Mouse (Mus musculus) neural tube, embryonic 11.5 days (tissue): ENCODE data around the gene Usp42. TPM values are rescaled to one million over a fixed set of nuclear protein-coding genes. Genes with fewer than 3 reads are reported as not detected.
A peak's percentile ranks its signal among the peaks of the same experiment; 100 is the strongest.

ENCODE experiments used
- ATAC-seq: fragments of 200-750 bp; cut with Nextera tagmentation; 2 replicates; pipeline ENCODE4 v1.8.0; 2017; ENCODE audit warnings: moderate number of reproducible peaks, mild to moderate bottlenecking, moderate TSS enrichment, moderate library complexity; ENCODE audit not compliant: insufficient read depth, low FRiP score, low TSS enrichment
- DNase-seq: peaks from one replicate; pipeline ENCODE4 v3.0.0-alpha.2; 2015; ENCODE audit warnings: low spot score
- H3K27ac ChIP-seq: fragments of 300-500 bp; sonication (generic); 2 replicates; pipeline ENCODE4 v1.5.1; 2014; ENCODE audit warnings: low read depth, mild to moderate bottlenecking, low read length
- H3K27me3 ChIP-seq: fragments of 300-500 bp; sonication (generic); 2 replicates; pipeline ENCODE4 v1.6.1; 2014; ENCODE audit warnings: mild to moderate bottlenecking, low read length, mixed read lengths; ENCODE audit not compliant: control insufficient read depth, insufficient read depth
- H3K36me3 ChIP-seq: fragments of 300-500 bp; sonication (generic); 2 replicates; pipeline ENCODE4 v1.6.1; 2014; ENCODE audit warnings: mild to moderate bottlenecking, low read length, moderate library complexity, mixed read lengths; ENCODE audit not compliant: control insufficient read depth, insufficient read depth
- H3K4me1 ChIP-seq: fragments of 300-500 bp; sonication (generic); 2 replicates; pipeline ENCODE4 v1.6.1; 2014; ENCODE audit warnings: low read length, mixed read lengths; ENCODE audit not compliant: control insufficient read depth, insufficient read depth
- H3K4me2 ChIP-seq: fragments of 300-500 bp; sonication (generic); 2 replicates; pipeline ENCODE4 v1.6.1; 2014; ENCODE audit warnings: low read depth, mild to moderate bottlenecking, moderate library complexity
- H3K4me3 ChIP-seq: fragments of 300-500 bp; sonication (generic); 2 replicates; pipeline ENCODE4 v1.5.1; 2014; ENCODE audit warnings: low read depth, low read length
- H3K9ac ChIP-seq: fragments of 300-500 bp; sonication (generic); 2 replicates; pipeline ENCODE4 v1.6.1; 2014; ENCODE audit warnings: mild to moderate bottlenecking, low read length
- H3K9me3 ChIP-seq: fragments of 300-500 bp; sonication (generic); 2 replicates; pipeline ENCODE4 v1.6.1; 2016; ENCODE audit warnings: low read length; ENCODE audit not compliant: control insufficient read depth
- WGBS: fragments of 180-500 bp; shearing (Covaris S2); extraction: QIAGEN DNeasy Blood & Tissue Kit; methylation state at CpG from one replicate; pipeline ENCODE4 v1.1.7; 2014; 5-methylcytosine and 5-hydroxymethylcytosine counted together
- polyA plus RNA-seq: library from polyadenylated mRNA; unstranded; fragments of >200 nt; fragmentation: Nextera tagmentation; extraction: Ambion mirVana; gene quantifications from 2 replicates; pipeline ENCODE4 v1.2.1, GENCODE M21; 2014

Usp42 gene
- polyA plus RNA-seq, 1 experiment from 2014 or later = 35.9 TPM

GRCm38 (mm10) chr5:143721962-143722361 lies 10.1 kb downstream of the Usp42 start:
- Histone ChIP-seq H3K27ac (no peak overlapping the region), H3K4me2 (no peak overlapping the region), H3K9ac (no peak overlapping the region), H3K36me3 (peaks cover 14% of the 10 kb centered on the region), H3K4me3 (no peak overlapping the region), H3K27me3 (no peaks in the 10 kb centered on the region), H3K4me1 (no peaks in the 10 kb centered on the region), H3K9me3 (no peaks in the 10 kb centered on the region)
- DNase-seq (no peak), ATAC-seq (no peak)
- 96% methylated on average over 7 of the region's 7 CpGs for WGBS

DNA sequence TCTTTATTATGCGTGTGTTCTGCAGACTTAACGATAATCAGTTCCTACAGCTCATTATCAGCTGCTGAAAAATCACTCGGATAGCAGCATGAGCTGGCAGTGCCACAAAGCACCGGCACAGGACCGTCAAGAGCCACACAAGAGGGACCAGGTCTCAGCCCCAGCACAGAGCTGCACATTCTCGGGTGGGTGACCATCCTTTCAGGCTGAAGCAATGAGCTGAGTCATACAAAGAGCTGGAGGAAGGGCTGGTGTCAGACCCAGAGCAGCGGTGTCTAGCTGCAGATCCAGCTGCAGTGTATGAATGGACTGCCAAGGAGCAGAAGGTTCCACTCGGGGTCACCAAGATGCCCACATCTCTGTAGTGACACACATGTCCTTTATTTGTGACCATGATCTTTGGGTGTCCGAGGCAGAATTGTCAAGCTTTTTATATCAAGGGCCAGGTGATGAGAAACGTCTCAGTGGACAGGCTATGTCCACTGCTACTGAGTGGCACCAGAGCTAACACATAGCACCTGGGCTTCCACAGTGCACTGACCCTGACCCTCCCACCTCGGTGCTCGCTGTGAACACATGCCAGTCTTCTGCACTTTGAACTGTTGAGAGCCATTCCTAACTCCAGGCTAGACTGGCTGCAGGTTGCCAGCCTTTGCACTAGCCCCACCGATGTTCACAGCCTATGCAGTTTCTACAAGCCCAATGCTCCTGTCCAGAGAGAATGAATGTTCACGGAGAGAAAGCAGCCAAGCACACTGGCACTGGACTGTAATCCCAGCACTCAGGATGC lies 19.9 kb downstream of the Usp42 start:
- H3K9me3 ChIP-seq = no peaks in the 10 kb centered on the region
- 92% methylated on average over 14 of the region's 14 CpGs for WGBS
- H3K27ac ChIP-seq = no peak overlapping the region
- no peak for ATAC-seq
- H3K4me3 ChIP-seq = no peak overlapping the region
- no peak overlapping the region for H3K4me2 ChIP-seq
- no peaks in the 10 kb centered on the region for H3K27me3 ChIP-seq
- no peak for DNase-seq
- 0 out of 2 replicates have a peak, but pooled peaks cover 4% of the 10 kb centered on the region for H3K4me1 ChIP-seq
- H3K9ac ChIP-seq = no peak overlapping the region
- H3K36me3 ChIP-seq = peaks cover 27% of the 10 kb centered on the region

DNA sequence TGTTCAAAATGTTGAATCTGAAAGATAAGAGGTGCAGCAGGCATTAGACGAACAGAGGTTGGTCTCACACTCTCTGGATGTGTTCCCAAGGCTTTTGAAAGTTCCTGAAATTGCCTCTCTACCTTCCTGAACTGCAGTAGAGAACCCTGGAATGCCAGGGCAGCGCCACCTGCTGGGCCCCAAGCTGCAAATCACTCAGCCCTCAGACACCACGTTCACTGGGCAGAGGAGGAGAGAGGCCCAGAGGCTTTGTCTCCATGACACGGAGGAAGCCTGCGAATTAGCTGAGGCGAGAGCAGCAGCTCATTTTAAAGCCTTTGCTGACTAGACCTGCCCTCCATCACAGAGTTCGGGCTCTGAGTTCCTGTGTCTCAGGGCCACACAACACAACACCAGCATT lies 20.8 kb downstream of the Usp42 start:
- WGBS = 13% methylated on average over 7 of the region's 7 CpGs
- 0 out of 2 replicates have a peak overlapping the region, but pooled peaks have one; percentile 27 for H3K27ac ChIP-seq
- H3K4me2 ChIP-seq = no peak overlapping the region
- H3K4me3 ChIP-seq = no peak overlapping the region
- peaks cover 21% of the 10 kb centered on the region for H3K36me3 ChIP-seq
- H3K9ac ChIP-seq = no peak overlapping the region
- DNase-seq (peak; percentile 82), ATAC-seq (peak; percentile 69)
- H3K9me3 ChIP-seq = no peaks in the 10 kb centered on the region
- 0 out of 2 replicates have a peak, but pooled peaks cover 4% of the 10 kb centered on the region for H3K4me1 ChIP-seq
- no peaks in the 10 kb centered on the region for H3K27me3 ChIP-seq

DNA sequence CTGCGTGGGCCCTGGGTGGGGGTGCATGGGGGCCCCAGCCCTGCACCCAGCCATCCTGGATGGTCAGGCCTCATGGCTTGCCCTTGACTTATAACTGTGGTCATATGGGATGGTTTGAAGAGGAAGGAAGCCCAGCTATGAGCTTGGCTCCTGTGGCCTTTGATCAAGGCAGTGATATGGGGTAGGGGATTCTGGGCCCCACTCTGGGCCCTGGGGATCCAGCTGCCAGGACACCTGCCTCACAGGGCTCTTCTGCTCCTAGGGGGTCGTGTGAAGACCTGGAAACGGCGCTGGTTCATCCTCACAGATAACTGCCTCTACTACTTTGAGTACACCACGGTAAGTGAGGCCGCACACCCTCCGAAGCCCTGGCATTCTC lies 25.3 kb downstream of the Usp42 start:
- DNase-seq (no peak), ATAC-seq (no peak)
- 83% methylated on average over 7 of the region's 7 CpGs for WGBS
- Histone ChIP-seq H3K36me3 (peaks cover 4% of the 10 kb centered on the region), H3K4me3 (no peak overlapping the region), H3K9ac (no peak overlapping the region; the same call in 1 of the 2 replicates), H3K27ac (no peak overlapping the region), H3K4me2 (no peak overlapping the region), H3K4me1 (0 out of 2 replicates have a peak, but pooled peaks cover 4% of the 10 kb centered on the region), H3K27me3 (no peaks in the 10 kb centered on the region), H3K9me3 (no peaks in the 10 kb centered on the region)

DNA sequence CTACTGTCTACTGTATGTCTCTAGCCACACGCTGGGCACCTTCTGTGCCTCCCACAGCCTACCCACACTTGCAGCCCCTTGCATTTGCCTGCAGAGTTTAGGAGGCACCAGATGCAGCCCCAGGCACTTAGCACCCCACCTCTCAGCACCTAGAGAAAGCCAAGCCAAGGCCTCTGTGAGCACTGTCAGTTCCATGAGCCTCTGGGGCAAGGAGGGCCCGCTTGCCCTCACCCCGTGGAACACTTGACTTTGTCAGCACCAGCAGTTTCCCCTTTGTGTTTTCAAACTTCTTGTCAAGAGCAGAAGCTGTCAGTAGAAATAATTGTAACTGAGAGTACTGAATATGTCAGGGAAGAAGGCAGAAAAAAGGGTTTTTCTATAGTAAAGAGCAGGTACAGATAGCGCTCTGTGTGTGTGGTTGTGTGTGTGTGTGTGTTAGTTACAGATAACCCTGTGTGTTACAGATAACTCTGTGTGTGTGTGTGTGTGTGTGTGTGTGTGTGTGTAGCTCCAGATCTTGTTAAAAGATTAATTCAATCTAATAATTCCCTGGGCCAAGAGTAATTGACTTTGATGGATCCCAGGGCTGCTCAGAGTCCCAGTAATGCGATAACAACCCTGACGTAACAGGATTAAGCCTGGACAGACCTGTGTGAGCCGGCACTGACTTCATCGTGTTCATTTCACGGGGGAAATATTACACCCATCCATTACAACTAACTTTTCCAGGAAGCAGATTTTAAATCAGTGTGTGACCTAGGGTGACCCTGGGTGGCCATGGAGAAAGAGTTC lies 25.9 kb downstream of the Usp42 start:
- Histone ChIP-seq H3K36me3 (peaks cover 7% of the 10 kb centered on the region), H3K4me1 (no peaks in the 10 kb centered on the region), H3K27ac (no peak overlapping the region), H3K27me3 (no peaks in the 10 kb centered on the region), H3K9ac (no peak overlapping the region), H3K4me2 (no peak overlapping the region), H3K9me3 (no peaks in the 10 kb centered on the region), H3K4me3 (no peak overlapping the region)
- 83% methylated on average over 9 of the region's 9 CpGs for WGBS
- no peak for DNase-seq
- no peak for ATAC-seq

DNA sequence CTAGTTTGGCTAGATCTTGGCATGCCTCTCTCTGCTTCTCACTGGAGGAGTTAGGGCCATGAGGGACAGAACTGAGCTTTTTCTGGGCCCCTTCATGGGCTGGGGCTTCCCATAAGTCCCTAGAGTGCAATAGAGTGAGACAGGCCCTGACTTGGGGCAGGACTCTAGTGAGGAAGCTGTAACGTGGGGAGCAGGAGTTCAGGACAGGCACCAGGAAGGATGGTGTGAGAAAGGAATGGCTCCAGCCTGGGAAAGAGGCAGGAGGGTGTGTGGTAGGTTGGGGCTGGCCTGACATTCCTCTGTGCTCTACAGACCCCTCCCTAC lies 26.5 kb downstream of the Usp42 start:
- Histone ChIP-seq H3K4me3 (no peak overlapping the region), H3K9ac (no peak overlapping the region), H3K36me3 (peaks cover 8% of the 10 kb centered on the region)

GRCm38 (mm10) chr5:143704875-143705658 lies 27.0 kb downstream of the Usp42 start:
- no peaks in the 10 kb centered on the region for H3K27me3 ChIP-seq
- H3K9me3 ChIP-seq = no peaks in the 10 kb centered on the region
- H3K36me3 ChIP-seq = peaks cover 8% of the 10 kb centered on the region
- H3K4me3 ChIP-seq = no peak overlapping the region
- H3K27ac ChIP-seq = no peak overlapping the region
- DNase-seq (no peak), ATAC-seq (no peak)
- no peak overlapping the region for H3K9ac ChIP-seq
- 85% methylated on average over 13 of the region's 13 CpGs for WGBS
- no peaks in the 10 kb centered on the region for H3K4me1 ChIP-seq
- no peak overlapping the region for H3K4me2 ChIP-seq

More for the DNA sequence above, 26.5 kb downstream of the Usp42 start:
- Histone ChIP-seq H3K9me3 (no peaks in the 10 kb centered on the region), H3K4me2 (no peak overlapping the region), H3K27ac (no peak overlapping the region), H3K4me1 (no peaks in the 10 kb centered on the region), H3K27me3 (no peaks in the 10 kb centered on the region)
- no peak for ATAC-seq
- no peak for DNase-seq
- 77% methylated on average over 1 of the region's 1 CpGs for WGBS

DNA sequence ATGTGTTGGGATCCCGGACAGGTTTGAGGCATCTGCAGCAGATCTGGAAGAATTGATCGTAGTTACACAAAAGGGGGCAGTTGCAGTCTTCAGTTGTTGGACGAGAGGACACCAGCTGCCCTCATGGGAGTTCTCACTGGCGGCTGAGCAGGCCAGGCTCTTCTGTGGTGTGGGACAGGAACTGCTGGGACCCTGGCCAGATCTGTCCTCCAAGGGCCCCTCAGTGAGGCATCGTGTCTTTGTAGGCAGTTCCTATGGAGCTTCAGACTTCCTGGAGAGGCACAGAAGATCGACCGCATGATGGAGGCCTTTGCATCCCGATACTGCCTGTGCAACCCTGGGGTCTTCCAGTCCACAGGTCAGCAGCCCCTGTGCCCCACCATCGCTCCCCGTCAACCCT lies 31.0 kb downstream of the Usp42 start:
- 92% methylated on average over 10 of the region's 10 CpGs for WGBS
- DNase-seq (no peak), ATAC-seq (no peak)
- H3K9me3 ChIP-seq = no peaks in the 10 kb centered on the region
- no peaks in the 10 kb centered on the region for H3K27me3 ChIP-seq
- H3K27ac ChIP-seq = no peak overlapping the region
- no peak overlapping the region for H3K4me2 ChIP-seq
- H3K4me1 ChIP-seq = no peaks in the 10 kb centered on the region
- no peak overlapping the region for H3K9ac ChIP-seq
- H3K4me3 ChIP-seq = no peak overlapping the region
- peaks cover 11% of the 10 kb centered on the region for H3K36me3 ChIP-seq
